Mouse (Mus musculus) intestine, postnatal 0 days (tissue): Measurements from ENCODE around the gene Ap3m1. TPM values are rescaled to one million over a fixed set of nuclear protein-coding genes. Genes with fewer than 3 reads are reported as not detected.

Experiments used
- ATAC-seq: fragments of 200-750 bp; cut with Nextera tagmentation; 2 replicates; pipeline ENCODE4 v1.8.0; 2017; ENCODE audit warnings: mild to moderate bottlenecking, moderate TSS enrichment, moderate library complexity
- H3K27ac ChIP-seq: fragments of 300-500 bp; sonication (generic); 2 replicates; pipeline ENCODE4 v1.5.1; 2014; ENCODE audit warnings: mild to moderate bottlenecking, low read depth, low read length, moderate library complexity
- H3K27me3 ChIP-seq: fragments of 300-500 bp; sonication (generic); replicated peaks from 2 replicates; pipeline ENCODE4 v1.6.1; 2014; ENCODE audit warnings: low read length, mixed read lengths; ENCODE audit not compliant: control insufficient read depth, insufficient read depth
- H3K36me3 ChIP-seq: fragments of 300-500 bp; sonication (generic); 2 replicates; pipeline ENCODE4 v1.6.1; 2014; ENCODE audit warnings: mild to moderate bottlenecking, moderate library complexity; ENCODE audit not compliant: control insufficient read depth, insufficient read depth
- H3K4me1 ChIP-seq: fragments of 300-500 bp; sonication (generic); replicated peaks from 2 replicates; pipeline ENCODE4 v1.6.1; 2014; ENCODE audit warnings: antibody characterized with exemption, low read length, mixed read lengths; ENCODE audit not compliant: control insufficient read depth, insufficient read depth
- H3K4me2 ChIP-seq: fragments of 300-500 bp; sonication (generic); replicated peaks from 2 replicates; pipeline ENCODE4 v1.6.1; 2014; ENCODE audit warnings: low read depth, mild to moderate bottlenecking, moderate library complexity
- H3K4me3 ChIP-seq: fragments of 300-500 bp; sonication (generic); 2 replicates; pipeline ENCODE4 v1.5.1; 2014; ENCODE audit warnings: low read depth, low read length
- H3K9ac ChIP-seq: fragments of 300-500 bp; sonication (generic); 2 replicates; pipeline ENCODE4 v1.6.1; 2014; ENCODE audit warnings: mild to moderate bottlenecking, low read depth, low read length
- H3K9me3 ChIP-seq: fragments of 300-500 bp; sonication (generic); 2 replicates; pipeline ENCODE4 v1.6.1; 2016; ENCODE audit warnings: mixed run types; ENCODE audit not compliant: control insufficient read depth
- CTCF ChIP-seq: sonication (generic); IDR thresholded peaks from 2 replicates; pipeline ENCODE4 v1.5.1; 2016; ENCODE audit warnings: low read depth, mild to moderate bottlenecking, control low read depth, antibody characterized with exemption, moderate library complexity
- WGBS: fragments of 180-500 bp; shearing (Covaris S2); extraction: QIAGEN DNeasy Blood & Tissue Kit; methylation state at CpG from one replicate; pipeline ENCODE4 v1.1.7; 2014; 5-methylcytosine and 5-hydroxymethylcytosine counted together
- polyA plus RNA-seq: library from polyadenylated mRNA; unstranded; fragments of >200 nt; fragmentation: Nextera tagmentation; extraction: Ambion mirVana; gene quantifications from 2 replicates; pipeline ENCODE4 v1.2.1, GENCODE M21; 2015

The Ap3m1 gene
- polyA plus RNA-seq, 1 experiment from 2014 or later: 58.8 TPM

DNA sequence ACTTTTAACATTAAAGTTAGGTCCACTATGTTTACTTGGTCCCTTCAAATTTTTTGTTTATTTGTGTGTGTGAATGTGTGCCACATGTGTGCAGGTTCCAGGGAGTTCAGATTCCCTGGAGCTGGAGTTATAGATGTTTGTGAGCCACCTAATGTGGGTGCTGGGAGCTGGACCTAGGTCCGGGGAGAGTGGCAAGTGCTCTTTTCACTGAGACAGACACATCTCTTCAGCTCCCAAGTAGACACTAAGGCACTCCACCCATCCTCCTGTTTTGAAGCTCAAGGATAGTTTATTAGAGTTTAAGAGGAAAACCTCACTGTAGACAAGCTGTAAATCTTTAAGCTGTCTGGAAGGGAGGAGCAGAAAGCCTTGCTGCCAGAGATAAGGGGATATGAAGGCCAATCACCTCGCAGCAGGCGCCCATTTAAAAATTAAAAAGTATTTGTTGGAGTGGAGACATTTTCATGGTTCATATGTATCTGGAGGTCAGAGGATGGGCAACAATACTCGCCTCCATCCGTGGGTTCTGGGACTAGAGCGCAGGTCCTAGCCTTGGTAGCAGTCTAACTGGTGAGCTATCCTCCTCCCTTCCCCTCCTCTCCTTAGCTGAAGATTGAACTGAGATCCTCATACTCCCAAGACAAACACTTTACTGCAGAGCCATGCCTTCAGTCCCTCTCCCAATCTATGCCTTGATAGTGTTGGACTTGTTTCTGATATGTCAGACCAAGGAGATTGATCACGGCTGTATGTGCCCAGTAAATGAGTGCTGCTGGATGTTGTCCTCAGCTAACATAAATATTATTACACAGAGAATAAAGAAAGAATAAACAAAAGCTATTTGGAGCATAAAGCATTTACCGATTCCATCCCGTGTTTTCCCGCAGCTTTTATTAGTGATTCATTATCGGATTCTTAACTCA is 22.4 kb upstream of the Ap3m1 start:
- no peak for ATAC-seq
- Histone ChIP-seq H3K9ac (no peak overlapping the region), H3K4me2 (peak overlapping the region; percentile 85), H3K27me3 (no peaks in the 10 kb centered on the region), H3K4me1 (0 out of 2 replicates have a peak, but pooled peaks cover 7% of the 10 kb centered on the region), H3K4me3 (peak overlapping the region; percentile 59), H3K9me3 (no peaks in the 10 kb centered on the region), H3K36me3 (no peaks in the 10 kb centered on the region), H3K27ac (peak overlapping the region; percentile 8; the same call in 1 of the 2 replicates)
- 21% methylated on average over 11 of the region's 11 CpGs for WGBS
- no peak for TF ChIP-seq CTCF

DNA sequence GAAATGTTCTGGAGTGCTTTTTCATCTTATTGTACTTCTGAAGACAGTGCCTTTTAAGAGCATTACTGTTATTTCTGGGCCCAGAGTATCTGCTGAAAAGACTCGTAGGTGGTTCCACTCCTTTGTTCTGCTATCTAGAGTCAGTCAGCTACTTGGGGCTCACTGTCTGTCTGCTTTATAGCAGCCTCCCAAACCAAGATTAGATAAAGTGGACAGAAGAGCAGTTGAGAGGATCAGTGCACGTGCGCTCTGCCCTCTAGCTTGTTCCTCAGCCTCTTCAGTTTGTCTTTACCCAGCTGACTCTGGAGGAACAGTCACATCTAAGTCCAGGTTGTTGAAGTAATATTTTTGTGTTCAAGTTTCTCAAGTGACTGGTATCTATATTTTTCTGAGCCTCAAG is 21.7 kb upstream of the Ap3m1 start:
- H3K36me3 ChIP-seq: no peaks in the 10 kb centered on the region
- no peak overlapping the region; the same call in 1 of the 2 replicates for H3K27ac ChIP-seq
- no peak overlapping the region for H3K9ac ChIP-seq
- H3K4me1 ChIP-seq: 0 out of 2 replicates have a peak, but pooled peaks cover 4% of the 10 kb centered on the region
- H3K4me2 ChIP-seq: no peak overlapping the region
- no peak overlapping the region for H3K4me3 ChIP-seq
- ATAC-seq: no peak
- WGBS: 43% methylated on average over 3 of the region's 3 CpGs
- H3K27me3 ChIP-seq: no peaks in the 10 kb centered on the region
- no peak for TF ChIP-seq CTCF
- no peaks in the 10 kb centered on the region for H3K9me3 ChIP-seq

DNA sequence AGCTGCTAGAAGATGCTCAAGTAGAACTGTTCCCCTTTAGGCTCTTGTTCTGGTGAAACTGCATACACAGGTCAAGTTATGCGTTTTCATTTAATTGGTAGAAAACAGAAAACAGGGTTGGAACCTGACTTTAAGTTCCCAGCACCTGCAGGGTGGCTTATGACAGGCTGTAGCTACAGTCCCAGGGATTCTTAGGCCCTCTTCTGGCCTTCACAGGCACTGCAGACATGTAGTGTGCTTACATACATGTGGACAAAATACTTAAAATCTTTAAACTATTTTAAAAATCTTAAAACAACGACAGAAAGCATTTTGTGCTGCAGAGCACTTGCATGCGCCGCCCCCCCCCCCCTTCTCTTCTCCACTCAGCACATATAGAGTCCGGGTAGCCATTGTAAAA is 17.3 kb upstream of the Ap3m1 start:
- peak; percentile 42 for TF ChIP-seq CTCF
- H3K36me3 ChIP-seq: no peaks in the 10 kb centered on the region
- no peak overlapping the region for H3K9ac ChIP-seq
- no peak overlapping the region for H3K4me2 ChIP-seq
- H3K27ac ChIP-seq: no peak overlapping the region
- 87% methylated on average over 5 of the region's 5 CpGs for WGBS
- H3K27me3 ChIP-seq: no peaks in the 10 kb centered on the region
- no peaks in the 10 kb centered on the region for H3K9me3 ChIP-seq
- ATAC-seq: no peak
- H3K4me1 ChIP-seq: 0 out of 2 replicates have a peak, but pooled peaks cover 3% of the 10 kb centered on the region
- no peak overlapping the region for H3K4me3 ChIP-seq

DNA sequence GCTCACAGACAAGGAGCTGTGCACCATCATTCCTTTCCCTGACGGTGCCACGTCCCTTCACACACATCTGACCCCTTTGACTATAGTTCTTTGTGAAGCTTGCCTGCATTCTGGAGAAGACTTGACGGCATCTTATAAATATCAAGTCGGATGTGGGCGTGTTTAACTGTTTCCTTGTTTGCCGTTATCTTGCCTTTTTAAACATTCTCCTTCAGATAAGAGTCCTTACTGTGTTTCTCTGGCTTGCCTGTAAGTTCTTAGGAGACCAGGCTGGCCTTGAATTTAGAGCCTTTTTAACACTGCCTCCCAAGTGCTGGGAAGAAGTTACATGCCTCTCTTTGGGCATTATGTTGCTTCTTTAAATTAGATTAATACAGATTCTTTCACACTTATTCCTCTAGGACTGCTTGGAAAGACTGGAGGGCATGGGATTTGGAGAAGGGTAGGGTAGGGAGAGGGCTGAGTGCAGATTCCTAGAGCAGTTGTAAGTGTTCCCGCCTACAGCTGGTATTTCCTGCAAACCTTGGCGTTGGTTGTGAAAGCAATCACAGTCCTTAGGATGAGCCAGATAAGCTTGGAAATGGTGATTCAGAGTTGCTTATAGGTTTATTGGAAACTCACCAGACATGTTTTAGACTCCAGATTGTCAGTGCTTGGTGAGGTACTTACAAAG is 13.3 kb upstream of the Ap3m1 start:
- Histone ChIP-seq H3K9me3 (no peaks in the 10 kb centered on the region), H3K9ac (no peak overlapping the region), H3K4me2 (0 out of 2 replicates have a peak overlapping the region, but pooled peaks have one; percentile 13), H3K36me3 (no peaks in the 10 kb centered on the region), H3K4me3 (no peak overlapping the region), H3K27ac (0 out of 2 replicates have a peak overlapping the region, but pooled peaks have one; percentile 28), H3K27me3 (no peaks in the 10 kb centered on the region), H3K4me1 (0 out of 2 replicates have a peak, but pooled peaks cover 3% of the 10 kb centered on the region)
- TF ChIP-seq CTCF: no peak
- WGBS: 26% methylated on average over 8 of the region's 8 CpGs
- no peak for ATAC-seq

DNA sequence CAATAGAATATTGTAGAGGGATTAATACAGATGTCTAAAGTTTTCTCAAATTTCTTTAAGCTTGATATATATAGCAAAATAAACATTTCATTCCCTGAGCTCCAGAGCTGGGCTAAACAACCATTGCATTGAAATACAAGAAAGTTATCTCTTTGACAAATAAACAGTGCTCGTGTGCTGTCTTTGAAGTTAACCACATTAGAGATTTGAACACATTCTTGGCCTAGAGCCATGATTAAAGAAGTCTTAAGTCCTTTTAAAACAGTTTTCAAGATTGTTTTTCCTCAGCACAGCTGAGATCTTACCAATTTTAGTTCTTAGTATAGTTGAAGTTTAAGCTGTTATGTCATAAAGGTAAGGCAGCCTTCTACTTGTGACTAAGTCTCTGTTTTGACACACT is 12.0 kb upstream of the Ap3m1 start:
- Histone ChIP-seq H3K4me1 (0 out of 2 replicates have a peak, but pooled peaks cover 3% of the 10 kb centered on the region), H3K27ac (no peak overlapping the region), H3K9ac (no peak overlapping the region), H3K27me3 (no peaks in the 10 kb centered on the region), H3K36me3 (no peaks in the 10 kb centered on the region), H3K4me3 (no peak overlapping the region), H3K4me2 (no peak overlapping the region), H3K9me3 (no peaks in the 10 kb centered on the region)
- TF ChIP-seq CTCF: no peak
- 19% methylated on average over 1 of the region's 1 CpGs for WGBS
- ATAC-seq: no peak
